9 mouse cellular contexts compared by ENCODE assay signal in genomic region chr5:111006272-111007135, GRCm38 (mm10).
DNase-seq lines count a peak whose midpoint lies in the region; ATAC-seq and TF ChIP-seq lines count a peak whose summit lies in the region.
"Had no signal": no experiment of that assay in that cellular context is flagged by ENCODE, and none has a peak within 500 bp of the region (broad histone marks: within the 10 kb centered on the region; RNA-seq: fewer than 3 reads in every experiment).

No protein-coding gene starts in this region.

- peak in 1 of 2 experiments; percentile 36 for DNase-seq in heart, adult 2 months
- DNase-seq in heart, postnatal 25 days (ENCODE audit: low spot score): no peak
- DNase-seq in cerebellum, postnatal 36 days: peak; percentile 22 to 56
- peak; percentile 79 for DNase-seq in midbrain, postnatal 0 days (ENCODE audit: low spot score)
- no peak for DNase-seq in adipocyte (ENCODE audit: low spot score)
- DNase-seq in urinary bladder, adult 18-20 months (ENCODE audit: low spot score in 2 of 2): no peak
- no peak for DNase-seq in layer of hippocampus, adult 2 months (ENCODE audit: low spot score in 2 of 2)
- DNase-seq: lung, postnatal 14 days had no signal

- peak overlapping the region; percentile 19; the same call in 1 of the 2 replicates for H3K4me3 ChIP-seq in heart, adult 2 months
- no peak overlapping the region for H3K4me3 ChIP-seq in heart, embryonic 15.5 days
- no peak overlapping the region for H3K4me3 ChIP-seq in midbrain, postnatal 0 days (ENCODE audit: low read depth, low read length)
- no peak overlapping the region for H3K4me3 ChIP-seq in layer of hippocampus, adult 2 months

- no peak for TF ChIP-seq POLR2A in heart, adult 2 months (IDR thresholded peaks at IDR 0.05; ENCODE audit: insufficient read depth, low read depth, low read length)

- H3K27ac ChIP-seq in heart, adult 2 months: peak overlapping the region; percentile 73
- H3K27ac ChIP-seq in heart, embryonic 15.5 days: peak overlapping the region; percentile 17
- peak overlapping the region; percentile 26 for H3K27ac ChIP-seq in midbrain, postnatal 0 days (ENCODE audit: low read depth, low read length)
- H3K27ac ChIP-seq in layer of hippocampus, adult 2 months: no peak overlapping the region

- TF ChIP-seq CTCF in heart, adult 2 months (IDR thresholded peaks at IDR 0.05): no peak
- no peak for TF ChIP-seq CTCF in midbrain, postnatal 0 days (IDR thresholded peaks at IDR 0.05)
- no peak for TF ChIP-seq CTCF in layer of hippocampus, adult 2 months (conservative IDR thresholded peaks at IDR 0.05)

- ATAC-seq in heart, embryonic 15.5 days (replicated peaks; ENCODE audit: insufficient number of reproducible peaks, insufficient read depth, low FRiP score, low read depth): no peak
- ATAC-seq in midbrain, postnatal 0 days (ENCODE audit: low FRiP score): peak; percentile 7; the same call in 1 of the 2 replicates

- TF ChIP-seq EP300 in heart, adult 2 months (IDR thresholded peaks at IDR 0.05; ENCODE audit: insufficient read depth, low read depth, low read length): 0 out of 2 replicates have a peak, but pooled peaks have one; percentile 12

- intact Hi-C loops in heart, adult 2 months (cut with DNase I): loop anchor here (2.0 kb wide), 1 partner anchor 40 kb away; no protein-coding TSS in a partner anchor
- intact Hi-C loops in heart, postnatal 25 days (cut with DNase I): no loop called here

- peaks cover 13% of the 10 kb centered on the region for H3K4me1 ChIP-seq in heart, adult 2 months (ENCODE audit: control insufficient read depth, insufficient read depth, low read length)
- H3K4me1 ChIP-seq in heart, embryonic 15.5 days (replicated peaks): peaks cover 29% of the 10 kb centered on the region
- H3K4me1 ChIP-seq in midbrain, postnatal 0 days (ENCODE audit: insufficient read depth, low read length): 0 out of 2 replicates have a peak, but pooled peaks cover 2% of the 10 kb centered on the region

- peak overlapping the region; percentile 44; the same call in 1 of the 2 replicates for H3K9ac ChIP-seq in heart, adult 2 months (ENCODE audit: low read depth, low read length)
- no peak overlapping the region for H3K9ac ChIP-seq in heart, embryonic 15.5 days
- no peak overlapping the region for H3K9ac ChIP-seq in midbrain, postnatal 0 days (replicated peaks; ENCODE audit: low read length, poor library complexity, severe bottlenecking)

- H3K9me3 ChIP-seq in heart, embryonic 15.5 days (replicated peaks): no peaks in the 10 kb centered on the region
- H3K9me3 ChIP-seq in midbrain, postnatal 0 days (ENCODE audit: low read length): no peaks in the 10 kb centered on the region

- H3K27me3 ChIP-seq in heart, adult 2 months (ENCODE audit: control insufficient read depth, insufficient read depth, low read length): no peaks in the 10 kb centered on the region
- H3K27me3 ChIP-seq in heart, embryonic 15.5 days: no peaks in the 10 kb centered on the region
- H3K27me3 ChIP-seq in midbrain, postnatal 0 days (ENCODE audit: insufficient read depth, low read length): no peaks in the 10 kb centered on the region

- peaks cover 8% of the 10 kb centered on the region for H3K36me3 ChIP-seq in heart, adult 2 months (ENCODE audit: control insufficient read depth, insufficient read depth, low read length)
- H3K36me3 ChIP-seq in heart, embryonic 15.5 days: no peaks in the 10 kb centered on the region
- H3K36me3 ChIP-seq in midbrain, postnatal 0 days (ENCODE audit: insufficient read depth, low read length): no peaks in the 10 kb centered on the region

- H3K79me2 ChIP-seq in heart, adult 2 months (replicated peaks; ENCODE audit: control insufficient read depth, insufficient read depth, low read length): peaks cover 11% of the 10 kb centered on the region

- H3K4me2 ChIP-seq in heart, embryonic 15.5 days: 0 out of 2 replicates have a peak overlapping the region, but pooled peaks have one; percentile 1
- no peak overlapping the region for H3K4me2 ChIP-seq in midbrain, postnatal 0 days (ENCODE audit: low read depth, low read length, poor library complexity, severe bottlenecking)

- 43% methylated on average over 14 of the region's 14 CpGs for WGBS in heart, adult 2 months
- WGBS in heart, embryonic 15.5 days: 47% methylated on average over 14 of the region's 14 CpGs
- 47% methylated on average over 14 of the region's 14 CpGs for WGBS in midbrain, postnatal 0 days

Comparison
In these comparisons a context has a peak if more than half of its experiments do, and no peak if none do; other contexts are left out.
1. DNase-seq: peak in cerebellum, postnatal 36 days (2 of 2) and midbrain, postnatal 0 days (single experiment); none in heart, postnatal 25 days (single experiment), adipocyte (single experiment), urinary bladder, adult 18-20 months (0 of 2) and layer of hippocampus, adult 2 months (0 of 2).